Mouse (Mus musculus): Measurements from ENCODE around the gene Trit1.

The Trit1 gene

DNA sequence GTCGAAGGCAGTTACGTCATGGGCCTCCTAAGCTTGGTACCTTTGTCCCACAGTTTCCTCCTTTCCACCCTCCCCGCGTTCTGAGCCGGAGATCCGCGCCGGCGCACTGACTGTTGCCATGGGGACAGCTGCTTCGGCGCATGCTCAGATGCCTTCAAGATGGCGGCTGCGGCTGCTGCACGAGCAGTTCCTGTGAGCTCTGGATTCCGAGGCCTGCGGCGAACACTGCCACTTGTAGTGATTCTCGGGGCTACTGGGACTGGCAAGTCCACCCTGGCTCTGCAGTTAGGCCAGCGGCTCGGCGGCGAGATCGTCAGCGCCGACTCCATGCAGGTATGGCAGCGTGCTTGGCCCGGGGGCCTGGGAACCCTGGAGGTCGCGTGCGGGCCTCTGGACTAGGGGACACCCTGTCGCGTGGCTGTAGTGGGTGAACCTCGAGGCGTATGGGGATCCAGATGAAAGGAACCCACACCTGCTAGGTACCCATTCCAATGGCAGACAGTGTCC, at the start of gene Trit1:
TSS of gene Trit1 (plus strand) at position 147 of the 507 bp plus-strand sequence.
- in situ Hi-C loops (cut with MboI; ENCODE audit: low pct_unique_long_range_greater_than_20kb in 1 of 2, low sequenced_read_pairs in 2 of 2, unreplicated experiment in 1 of 2) = no loop called here

GRCm38 (mm10) chr4:122968106-122968505, 48.3 kb upstream of the Trit1 start:
- in situ Hi-C loops (cut with MboI; ENCODE audit: low pct_unique_long_range_greater_than_20kb in 1 of 2, low sequenced_read_pairs in 2 of 2, unreplicated experiment in 1 of 2) = no loop called here

DNA sequence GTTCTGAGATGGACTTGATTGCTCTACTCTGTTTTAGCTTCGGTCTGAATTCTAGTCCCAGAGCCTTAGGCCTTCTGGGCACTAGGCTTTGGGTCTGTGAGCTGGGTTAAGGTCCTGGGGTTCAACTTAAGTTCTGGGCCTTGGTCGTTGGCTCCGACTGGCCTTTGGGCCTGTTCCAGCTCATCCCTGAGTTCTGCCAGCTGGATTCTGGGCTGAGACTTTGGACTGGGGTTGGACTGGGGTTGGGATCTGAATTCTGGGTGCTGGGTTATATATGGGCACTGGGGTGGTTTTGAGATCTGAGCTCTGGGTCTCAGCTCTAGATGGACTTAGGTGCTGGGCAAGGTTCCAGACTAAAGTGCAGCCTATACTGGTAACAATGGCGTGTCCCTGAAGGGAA, 45.2 kb upstream of the Trit1 start:
- in situ Hi-C loops (cut with MboI; ENCODE audit: low pct_unique_long_range_greater_than_20kb in 1 of 2, low sequenced_read_pairs in 2 of 2, unreplicated experiment in 1 of 2) = no loop called here

DNA sequence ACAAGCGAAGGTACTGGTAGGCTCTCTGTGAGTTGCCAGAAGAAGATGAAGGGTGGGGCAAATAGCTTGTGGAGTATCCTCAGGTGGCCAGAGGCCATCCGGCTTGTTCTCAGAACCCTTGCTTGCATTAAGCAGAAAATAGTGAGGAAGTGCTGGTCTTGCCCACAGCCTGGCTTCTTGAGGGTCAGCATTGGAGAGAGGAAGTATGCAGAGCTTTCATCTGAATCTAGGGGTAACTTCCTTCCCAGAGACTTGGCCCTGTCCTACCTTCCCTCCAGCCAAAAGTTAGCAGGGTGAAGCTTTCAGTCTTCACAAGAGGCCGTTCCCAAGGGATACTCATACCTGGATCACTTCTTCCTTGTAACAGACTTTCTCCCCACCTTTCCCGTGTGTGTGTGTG, 44.8 kb upstream of the Trit1 start:
- in situ Hi-C loops (cut with MboI; ENCODE audit: low pct_unique_long_range_greater_than_20kb in 1 of 2, low sequenced_read_pairs in 2 of 2, unreplicated experiment in 1 of 2) = no loop called here

DNA sequence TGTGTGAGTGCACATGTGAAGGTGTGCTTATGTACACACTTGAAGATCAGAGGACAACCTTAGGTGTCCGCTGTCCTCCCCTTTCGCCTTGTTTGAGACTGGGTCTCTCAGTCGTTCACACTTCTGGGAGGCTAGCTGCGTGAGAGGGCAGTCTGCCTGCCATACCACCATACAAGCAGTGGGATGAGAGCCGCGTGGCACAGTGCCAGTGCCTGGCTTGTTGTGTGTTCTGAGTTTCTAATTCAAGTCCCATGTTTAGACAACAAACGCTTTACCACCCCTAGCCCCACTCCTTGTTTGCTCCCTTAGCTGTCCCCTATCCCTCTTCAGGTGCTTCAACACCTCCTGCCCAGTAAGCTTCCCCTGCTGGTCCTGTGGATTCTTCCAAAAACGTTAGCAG, 44.3 kb upstream of the Trit1 start:
- in situ Hi-C loops (cut with MboI; ENCODE audit: low pct_unique_long_range_greater_than_20kb in 1 of 2, low sequenced_read_pairs in 2 of 2, unreplicated experiment in 1 of 2) = no loop called here

DNA sequence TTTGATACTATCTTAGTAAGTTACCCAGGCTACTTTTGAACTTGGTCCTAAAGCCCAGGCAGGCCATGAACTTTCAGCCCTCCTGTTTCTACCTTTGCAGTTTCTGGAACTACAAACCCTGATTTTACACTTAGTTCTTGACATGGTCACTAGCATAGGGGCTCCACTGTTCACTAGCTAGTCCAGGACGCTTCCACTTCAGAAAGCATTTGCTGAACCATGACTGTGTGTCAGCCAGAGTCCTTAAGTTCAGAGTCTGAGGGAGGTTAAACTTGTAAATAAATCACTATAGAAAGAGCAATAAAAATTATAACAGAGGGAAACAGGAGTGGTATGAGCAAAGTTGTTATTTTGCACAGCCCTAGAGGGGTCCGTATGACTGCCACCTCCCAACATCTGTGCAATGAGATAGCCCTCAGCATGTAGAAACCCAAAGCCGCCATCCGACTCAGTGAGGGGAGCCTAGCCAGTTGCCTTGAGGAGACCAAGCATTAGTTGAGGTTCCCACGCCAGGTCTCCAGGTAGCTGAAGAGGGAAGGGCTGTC, 41.3 kb upstream of the Trit1 start:
- in situ Hi-C loops (cut with MboI; ENCODE audit: low pct_unique_long_range_greater_than_20kb in 1 of 2, low sequenced_read_pairs in 2 of 2, unreplicated experiment in 1 of 2) = no loop called here

DNA sequence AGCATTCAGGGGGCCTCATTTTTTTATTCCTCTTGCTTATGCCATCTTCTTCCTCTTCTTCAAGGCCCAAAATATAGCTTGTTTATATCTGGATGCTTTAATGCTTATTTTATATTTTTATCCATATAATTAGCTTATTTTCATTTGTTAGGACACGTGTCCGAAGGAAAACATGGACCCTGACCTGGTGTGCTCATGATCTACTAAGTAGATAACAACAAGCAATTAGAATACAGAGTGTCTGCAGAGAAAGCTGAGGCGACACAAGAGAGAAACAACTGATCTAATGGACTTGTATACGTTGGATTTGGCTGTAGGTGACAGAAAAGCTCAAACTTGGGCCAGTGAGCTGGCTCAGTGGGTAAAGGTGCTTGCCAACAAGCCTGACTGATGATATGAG, 39.5 kb upstream of the Trit1 start:
- in situ Hi-C loops (cut with MboI; ENCODE audit: low pct_unique_long_range_greater_than_20kb in 1 of 2, low sequenced_read_pairs in 2 of 2, unreplicated experiment in 1 of 2) = no loop called here

GRCm38 (mm10) chr4:122978850-122979249, 37.5 kb upstream of the Trit1 start:
- in situ Hi-C loops (cut with MboI; ENCODE audit: low pct_unique_long_range_greater_than_20kb in 1 of 2, low sequenced_read_pairs in 2 of 2, unreplicated experiment in 1 of 2) = no loop called here

- in situ Hi-C loops (cut with MboI; ENCODE audit: low pct_unique_long_range_greater_than_20kb in 1 of 2, low sequenced_read_pairs in 2 of 2, unreplicated experiment in 1 of 2) = no loop called here
Measured at GRCm38 (mm10) chr4:122979826-122980225, 36.6 kb upstream of the Trit1 start.

DNA sequence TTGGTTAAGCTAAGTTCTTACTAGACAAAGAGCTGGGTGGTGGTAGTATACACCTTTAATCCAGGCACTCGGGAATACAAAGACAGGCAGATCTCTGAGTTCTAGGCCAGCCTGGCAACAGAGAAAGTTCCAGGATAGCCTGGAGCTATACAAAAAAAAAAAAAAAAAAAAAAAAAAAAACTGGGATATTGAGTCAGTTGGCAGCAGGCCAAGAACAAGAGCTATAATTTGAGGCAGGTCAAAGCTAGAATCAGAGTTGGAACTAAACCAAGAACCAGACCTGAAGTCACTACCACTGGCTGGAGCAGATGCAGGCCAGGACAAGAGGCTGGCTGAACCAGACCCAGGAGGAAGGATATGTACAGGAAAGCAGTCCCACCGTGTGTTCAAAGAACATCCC, 35.7 kb upstream of the Trit1 start:
- in situ Hi-C loops (cut with MboI; ENCODE audit: low pct_unique_long_range_greater_than_20kb in 1 of 2, low sequenced_read_pairs in 2 of 2, unreplicated experiment in 1 of 2) = no loop called here

DNA sequence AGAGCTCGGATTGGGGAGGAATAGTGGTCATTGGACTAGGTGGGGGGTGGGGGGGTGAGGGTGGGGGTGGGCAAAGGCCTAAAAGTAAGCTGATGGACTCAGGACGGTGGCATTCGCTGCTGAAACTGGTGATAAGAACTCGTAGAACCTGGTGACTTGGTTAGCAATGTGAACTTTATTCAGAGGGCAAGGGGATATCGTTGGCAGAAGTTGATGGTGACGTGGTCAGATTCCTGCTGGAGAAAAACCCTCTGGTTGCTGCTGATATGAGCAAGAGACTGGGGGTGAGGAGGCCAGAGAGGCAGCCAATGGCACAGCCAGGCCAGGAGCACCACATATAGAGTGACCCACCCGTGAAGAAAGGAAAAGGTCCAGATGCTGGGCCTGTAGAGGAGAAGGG, 35.2 kb upstream of the Trit1 start:
- in situ Hi-C loops (cut with MboI; ENCODE audit: low pct_unique_long_range_greater_than_20kb in 1 of 2, low sequenced_read_pairs in 2 of 2, unreplicated experiment in 1 of 2) = no loop called here

DNA sequence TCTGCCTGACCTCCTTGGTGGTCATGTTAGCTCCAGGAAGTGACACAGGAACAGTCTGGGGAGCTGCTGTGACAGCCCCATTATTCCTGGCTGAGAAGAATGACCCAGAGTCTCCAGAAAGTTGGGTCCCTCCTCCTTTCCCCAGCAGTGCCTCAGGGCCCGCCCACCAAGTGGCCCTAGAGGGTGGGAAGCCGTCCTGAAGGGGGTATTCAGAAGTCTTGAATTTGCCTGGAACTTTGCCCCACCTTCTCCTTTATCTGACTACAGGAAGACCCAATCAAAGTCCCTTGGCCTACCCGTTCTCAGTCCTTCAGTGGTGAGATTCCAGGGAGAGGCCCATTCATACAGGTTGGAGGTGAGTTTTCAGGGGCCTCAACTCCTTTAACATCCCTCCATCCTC, 34.5 kb upstream of the Trit1 start:
- in situ Hi-C loops (cut with MboI; ENCODE audit: low pct_unique_long_range_greater_than_20kb in 1 of 2, low sequenced_read_pairs in 2 of 2, unreplicated experiment in 1 of 2) = no loop called here

DNA sequence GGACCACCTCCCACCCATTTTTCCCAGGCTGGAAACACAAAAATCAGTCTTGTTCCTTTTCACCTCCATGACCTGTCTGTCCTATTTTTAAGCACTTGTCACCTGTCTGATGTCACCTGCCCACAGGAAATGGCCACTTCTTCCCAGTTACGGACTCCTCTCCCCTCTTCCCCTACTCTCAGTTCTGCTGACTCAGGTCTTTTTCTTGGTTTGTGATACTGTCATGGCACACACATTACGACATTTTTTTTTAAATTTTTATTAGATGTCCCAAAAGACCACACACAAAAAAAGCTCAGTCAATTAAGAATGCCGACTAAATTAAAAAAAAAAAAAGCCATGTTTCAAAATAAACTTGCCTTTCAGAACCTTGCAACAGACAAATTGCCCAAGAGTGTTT, 33.9 kb upstream of the Trit1 start:
- in situ Hi-C loops (cut with MboI; ENCODE audit: low pct_unique_long_range_greater_than_20kb in 1 of 2, low sequenced_read_pairs in 2 of 2, unreplicated experiment in 1 of 2) = no loop called here

DNA sequence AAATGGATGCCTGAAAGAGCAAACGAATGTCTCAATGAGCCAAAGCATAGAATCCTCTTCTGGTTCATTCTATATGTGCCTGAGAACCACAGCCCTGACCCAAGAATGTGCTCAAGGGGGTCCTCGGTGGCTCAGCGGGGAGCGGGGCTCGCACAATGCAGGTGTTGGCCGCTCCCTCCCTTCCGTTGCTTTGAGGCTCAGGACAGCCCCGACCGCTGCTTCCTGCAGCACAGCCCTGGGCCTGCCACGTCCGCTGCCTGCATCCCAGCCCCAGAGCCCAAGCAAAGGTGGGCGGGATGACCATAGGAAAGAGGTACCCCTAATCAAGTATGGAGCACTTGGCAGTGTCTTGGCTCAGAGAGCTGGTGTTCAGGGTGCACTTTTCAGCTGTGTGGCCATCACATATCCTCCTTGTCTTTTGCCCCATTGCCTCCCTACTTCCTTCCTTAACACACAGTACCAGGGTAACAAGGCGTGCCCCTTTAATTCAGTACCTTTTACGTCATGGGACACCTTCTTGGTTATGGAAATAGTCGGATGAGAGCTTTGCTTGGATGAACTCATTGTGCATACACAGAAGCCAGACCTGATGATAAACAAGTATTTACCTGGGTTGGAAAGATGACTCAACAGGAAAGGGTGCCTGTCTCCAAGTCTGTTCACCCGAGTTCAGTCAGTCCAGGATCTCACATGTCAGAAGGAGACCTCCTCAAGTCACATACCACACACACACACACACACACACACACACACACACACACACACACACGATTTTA, 32.7 kb upstream of the Trit1 start:
- in situ Hi-C loops (cut with MboI; ENCODE audit: low pct_unique_long_range_greater_than_20kb in 1 of 2, low sequenced_read_pairs in 2 of 2, unreplicated experiment in 1 of 2) = no loop called here

DNA sequence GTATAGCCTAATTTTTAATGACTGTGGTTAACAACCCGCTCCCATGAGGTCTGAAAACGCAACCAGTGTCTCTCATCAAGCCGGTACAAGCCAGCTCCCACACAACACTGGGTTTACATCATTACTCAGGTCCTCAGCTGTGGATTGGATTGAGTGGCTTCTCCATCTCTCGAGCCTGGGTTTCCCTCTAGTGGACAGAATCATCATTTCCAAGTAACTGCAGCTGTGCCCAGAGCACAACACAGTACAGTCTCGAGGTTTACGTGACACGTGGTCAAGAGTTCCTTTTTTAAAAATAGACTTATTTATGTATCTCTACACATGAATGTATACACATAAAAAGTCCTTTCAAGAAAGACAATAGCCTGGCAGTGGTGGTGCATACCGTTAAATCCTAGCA, 31.3 kb upstream of the Trit1 start:
- in situ Hi-C loops (cut with MboI; ENCODE audit: low pct_unique_long_range_greater_than_20kb in 1 of 2, low sequenced_read_pairs in 2 of 2, unreplicated experiment in 1 of 2) = loop anchor here in 1 of 2 experiments (5.0 kb wide), 1 partner anchor 97 kb away; no protein-coding TSS in a partner anchor

GRCm38 (mm10) chr4:122987421-122987820, 29.0 kb upstream of the Trit1 start:
- in situ Hi-C loops (cut with MboI; ENCODE audit: low pct_unique_long_range_greater_than_20kb in 1 of 2, low sequenced_read_pairs in 2 of 2, unreplicated experiment in 1 of 2) = loop anchor here in 1 of 2 experiments (5.0 kb wide), 1 partner anchor 95 kb away; no protein-coding TSS in a partner anchor

GRCm38 (mm10) chr4:122988004-122988403, 28.4 kb upstream of the Trit1 start:
- in situ Hi-C loops (cut with MboI; ENCODE audit: low pct_unique_long_range_greater_than_20kb in 1 of 2, low sequenced_read_pairs in 2 of 2, unreplicated experiment in 1 of 2) = loop anchor here in 1 of 2 experiments (5.0 kb wide), 1 partner anchor 94 kb away; no protein-coding TSS in a partner anchor

DNA sequence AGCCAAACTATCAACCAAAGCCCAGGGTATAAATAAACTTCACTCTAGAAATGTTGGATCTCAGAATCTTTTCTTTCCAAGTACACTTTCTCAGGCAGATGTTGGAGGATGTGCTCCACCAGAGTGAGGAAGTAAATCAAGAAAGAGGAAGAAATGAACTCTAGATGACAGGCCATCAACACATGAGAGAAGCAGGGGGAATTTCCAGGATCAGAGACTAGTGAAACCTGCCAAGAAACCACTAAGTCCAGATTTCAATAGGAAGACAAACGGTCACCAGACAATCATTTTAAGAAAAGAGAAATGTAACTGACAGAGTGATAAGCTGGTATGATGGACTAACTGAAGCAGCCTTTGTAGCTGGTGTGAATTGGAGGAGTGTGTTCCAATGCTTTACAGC, 25.2 kb upstream of the Trit1 start:
- in situ Hi-C loops (cut with MboI; ENCODE audit: low pct_unique_long_range_greater_than_20kb in 1 of 2, low sequenced_read_pairs in 2 of 2, unreplicated experiment in 1 of 2) = no loop called here

DNA sequence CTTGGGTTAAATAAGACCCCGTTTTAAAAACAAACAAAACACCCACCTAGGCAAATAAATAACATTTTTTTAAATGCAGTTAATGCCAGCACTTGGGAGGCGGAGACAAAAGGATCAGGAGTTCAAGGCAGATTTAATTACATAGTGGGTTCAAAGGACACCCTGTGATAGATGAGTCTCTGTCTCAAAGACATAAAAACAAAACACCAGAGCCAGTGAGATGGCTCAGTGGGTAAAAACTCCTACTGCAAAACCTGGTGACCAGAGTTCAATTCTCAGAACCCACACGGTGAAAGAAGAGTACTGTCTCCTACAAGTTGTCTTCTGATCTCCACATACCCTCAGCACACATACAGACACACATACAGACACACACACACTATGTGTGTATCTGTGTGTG, 24.1 kb upstream of the Trit1 start:
- in situ Hi-C loops (cut with MboI; ENCODE audit: low pct_unique_long_range_greater_than_20kb in 1 of 2, low sequenced_read_pairs in 2 of 2, unreplicated experiment in 1 of 2) = no loop called here
